Mouse (Mus musculus) spleen, postnatal 14 days (tissue): Measurements from ENCODE around the gene Bcl2l13.
"Not testable (repeated sequence)": the region's sequence is repeated elsewhere in the genome, so short reads cannot be mapped to it uniquely, and the experiment has no call there.

Experiments
- DNase-seq, 2 experiments: peaks; one replicate each; pipeline ENCODE4 v3.0.0; 2021 to 2022; ENCODE audit warnings: low spot score in 2 of 2

The Bcl2l13 gene

DNA sequence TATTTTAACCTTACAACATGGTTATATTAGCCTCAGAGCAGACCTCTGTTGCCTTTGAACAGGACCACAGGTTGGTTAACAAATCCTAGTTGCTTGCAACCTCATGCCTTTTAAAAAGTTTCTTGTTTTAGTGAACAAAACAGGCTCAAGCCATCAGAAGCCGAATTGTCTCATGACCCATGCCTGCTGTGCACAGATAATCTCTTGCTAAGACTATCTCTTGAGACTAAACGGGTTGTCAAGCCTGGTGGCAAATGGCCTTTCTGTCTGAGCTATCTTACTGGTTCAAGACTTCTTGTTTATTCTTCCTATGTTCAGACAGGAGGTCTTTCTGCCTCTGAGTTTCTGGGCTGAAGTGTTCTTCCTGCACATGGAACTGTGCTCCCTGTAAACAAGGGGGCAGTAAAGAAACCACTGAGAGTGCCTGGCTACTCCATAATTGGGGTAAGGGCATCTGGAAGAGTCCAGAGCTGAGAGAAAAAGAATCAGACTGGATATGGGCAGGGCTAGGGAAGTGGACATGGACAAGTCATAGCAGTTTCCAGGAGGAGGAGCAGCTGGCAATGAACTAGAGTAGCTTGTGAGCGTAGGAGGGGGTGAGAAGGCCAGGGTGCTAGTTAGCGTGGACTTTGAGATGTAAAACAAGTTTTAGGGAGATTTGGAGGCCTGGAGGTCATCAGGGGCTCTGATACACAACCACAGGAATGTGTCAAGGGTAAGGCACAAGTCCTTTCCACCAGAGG is 5.0 kb upstream of the Bcl2l13 start:
- DNase-seq = no peak

DNA sequence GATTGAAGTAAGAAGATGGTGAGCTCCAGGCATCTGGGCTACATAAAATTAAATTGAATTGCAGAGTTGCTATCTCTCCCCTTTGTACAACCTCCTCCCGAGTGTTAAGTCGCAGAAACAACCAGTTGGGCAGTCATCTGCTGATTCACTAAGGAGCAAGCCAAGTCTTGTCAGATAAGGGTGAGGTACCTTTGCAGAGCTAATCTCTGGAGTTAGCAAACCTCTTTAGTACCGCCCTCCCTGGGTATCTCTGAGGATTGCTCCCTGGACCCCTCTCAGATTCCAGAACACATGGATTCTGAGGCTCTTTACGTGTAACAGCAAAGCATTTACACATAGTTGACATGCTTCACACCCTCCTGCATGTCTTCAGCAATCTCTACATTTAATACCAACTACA is 3.9 kb upstream of the Bcl2l13 start:
- no peak for DNase-seq

DNA sequence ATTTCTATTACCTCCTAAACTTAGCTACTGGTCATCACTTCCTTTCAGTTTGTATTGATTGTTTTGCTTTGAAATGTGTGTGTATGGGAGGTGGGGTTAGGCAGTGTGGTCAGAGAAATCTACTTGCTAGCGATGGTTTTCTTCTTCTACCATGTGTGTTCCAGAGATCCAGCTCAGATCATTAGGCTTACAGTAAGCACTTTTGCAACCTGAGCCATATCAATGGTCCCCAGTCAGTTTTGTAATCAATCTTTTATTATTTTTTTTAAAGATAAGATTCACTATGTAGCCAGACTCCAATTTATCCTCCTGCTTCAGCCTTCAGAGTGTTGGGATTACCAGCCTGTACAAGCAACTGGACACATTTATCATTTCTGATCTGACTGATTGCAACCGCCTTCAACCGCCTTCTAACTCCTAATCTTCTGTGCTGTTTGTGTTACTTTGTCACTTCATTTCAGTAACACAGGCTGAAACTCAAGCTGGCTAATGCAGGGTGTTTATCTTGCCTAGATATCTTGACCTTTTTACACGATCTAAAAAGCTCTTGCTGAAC is 1.2 kb upstream of the Bcl2l13 start:
- DNase-seq = no peak

DNA sequence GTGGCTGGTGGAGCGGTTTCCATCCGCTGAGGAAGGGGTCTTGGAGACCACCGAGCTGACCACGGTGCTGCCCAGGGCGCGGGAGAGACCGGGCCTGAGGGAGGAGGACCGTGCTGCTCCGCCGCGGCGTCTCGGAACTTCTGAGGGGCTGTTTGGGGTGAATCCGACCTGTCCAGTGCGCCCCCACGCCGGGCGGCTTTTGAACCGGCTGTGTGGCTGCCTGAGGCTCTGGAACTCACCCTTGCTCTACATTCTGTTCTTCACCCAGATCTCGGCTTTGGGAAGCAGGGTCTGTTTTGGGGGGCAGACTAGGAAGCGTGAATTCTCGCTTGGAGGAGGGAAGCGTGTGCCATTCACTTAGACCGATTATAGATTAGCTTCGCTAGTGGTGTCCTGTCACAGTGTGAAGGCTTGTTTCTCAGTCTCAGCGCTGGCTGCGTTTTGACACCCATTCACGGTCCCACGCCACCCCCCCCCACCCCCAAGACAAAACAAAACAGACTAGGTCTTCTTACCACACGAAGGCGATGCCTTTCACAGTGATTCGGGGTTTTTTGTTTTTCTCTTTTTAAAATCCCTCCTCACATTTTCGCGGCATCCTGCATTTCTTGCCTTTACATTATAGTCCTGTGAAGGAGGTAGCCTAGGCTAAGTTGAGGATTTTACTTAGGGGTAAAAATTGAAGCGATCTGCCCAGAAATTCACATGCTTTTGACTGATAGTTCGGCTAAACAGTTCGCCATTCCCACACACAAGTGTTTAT is 558 bp downstream of the Bcl2l13 start:
- peak in 1 of 2 experiments; percentile 33 for DNase-seq

DNA sequence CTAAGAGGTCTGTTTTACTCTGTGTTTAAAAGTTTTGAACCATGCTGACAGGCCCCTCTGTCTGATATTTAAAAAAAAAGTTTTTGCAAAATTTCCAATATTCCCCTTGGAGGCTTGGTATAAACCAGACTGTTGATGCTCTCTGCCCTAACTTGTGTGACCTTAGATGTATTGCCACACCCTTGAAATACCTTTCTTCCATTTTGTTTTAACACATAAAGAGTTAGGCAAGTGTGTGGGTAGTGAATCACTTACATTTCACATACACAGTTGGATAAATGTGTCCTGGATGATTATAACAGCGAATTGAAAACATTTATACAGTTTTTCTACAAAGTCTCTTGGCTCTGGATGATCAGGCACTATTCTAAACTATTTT is 1.1 kb downstream of the Bcl2l13 start:
- DNase-seq = no peak

DNA sequence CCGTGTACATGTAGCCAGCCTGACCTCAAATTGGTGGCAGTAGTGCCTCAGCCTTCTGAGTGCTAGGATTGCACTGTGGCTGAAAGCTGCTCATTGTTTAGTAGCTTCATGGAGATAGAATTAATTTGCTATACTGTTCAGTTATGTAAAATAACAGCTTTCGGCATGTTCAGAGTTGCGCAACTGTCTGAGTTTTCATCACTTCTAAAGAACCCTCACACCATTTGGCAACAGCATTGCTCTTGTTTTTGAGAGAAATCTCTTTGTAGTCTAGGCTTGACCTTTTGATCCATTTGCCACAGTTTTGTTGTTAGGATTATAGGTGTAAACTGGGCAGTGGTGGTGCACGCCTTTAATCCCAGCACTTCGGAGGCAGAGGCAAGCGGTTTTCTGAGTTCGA is 4.2 kb downstream of the Bcl2l13 start:
- no peak for DNase-seq

DNA sequence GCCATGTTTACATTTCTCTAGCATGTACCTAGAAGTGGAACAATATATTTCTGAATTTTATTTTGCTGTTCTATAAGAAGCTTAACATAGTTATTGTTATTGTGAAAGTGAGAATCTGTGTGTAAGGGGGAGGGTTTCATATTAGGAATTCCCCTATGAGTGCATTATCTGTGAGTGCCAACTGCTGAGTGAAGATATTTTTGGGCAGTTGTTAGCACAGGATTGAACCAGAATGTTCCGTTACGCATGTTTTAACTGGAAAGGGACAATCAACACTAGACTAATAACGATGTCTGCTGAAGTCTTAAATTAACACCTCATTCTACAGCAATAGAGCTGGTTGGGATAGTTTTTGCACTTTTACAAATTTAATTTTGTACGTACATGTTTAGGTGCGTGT is 5.7 kb downstream of the Bcl2l13 start:
- no peak for DNase-seq

DNA sequence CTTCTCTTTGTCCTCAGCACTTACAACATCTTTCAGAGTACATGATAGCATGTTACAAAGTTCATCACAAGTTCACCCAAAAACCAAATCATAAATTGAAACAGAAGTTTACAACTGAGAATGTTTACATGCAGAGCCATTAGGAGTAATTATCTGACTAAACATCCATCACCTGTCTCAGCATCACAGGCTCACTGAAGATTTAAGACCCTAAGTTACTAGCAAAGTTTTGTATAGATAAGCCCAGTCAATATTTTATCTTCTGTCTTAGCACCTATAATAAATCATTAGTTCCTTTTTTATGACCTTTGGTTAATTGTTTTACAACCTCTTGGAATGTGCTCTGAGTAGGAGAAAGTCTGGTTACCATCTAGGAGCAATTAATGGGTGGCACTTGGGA is 14.7 kb downstream of the Bcl2l13 start:
- not testable (repeated sequence) for DNase-seq

DNA sequence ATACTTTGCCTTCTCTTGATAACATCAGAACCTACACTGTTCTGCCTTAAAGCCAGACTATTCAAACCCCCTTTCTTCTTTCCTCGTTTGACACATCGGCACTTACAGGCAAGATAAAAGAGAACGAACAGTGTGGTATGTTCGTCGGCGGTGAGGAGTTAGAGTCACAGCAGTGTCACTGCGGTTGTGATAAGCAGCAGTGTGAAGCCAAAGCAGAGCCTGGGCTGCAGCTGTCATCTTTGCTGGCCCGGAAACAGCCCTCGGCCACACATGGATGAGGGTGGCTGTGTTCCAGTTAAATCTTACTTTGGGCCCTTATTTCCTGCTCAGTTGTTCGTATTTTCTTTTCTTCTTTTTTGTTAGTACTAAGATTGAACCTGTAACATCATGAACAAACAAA is 18.4 kb downstream of the Bcl2l13 start:
- no peak for DNase-seq

DNA sequence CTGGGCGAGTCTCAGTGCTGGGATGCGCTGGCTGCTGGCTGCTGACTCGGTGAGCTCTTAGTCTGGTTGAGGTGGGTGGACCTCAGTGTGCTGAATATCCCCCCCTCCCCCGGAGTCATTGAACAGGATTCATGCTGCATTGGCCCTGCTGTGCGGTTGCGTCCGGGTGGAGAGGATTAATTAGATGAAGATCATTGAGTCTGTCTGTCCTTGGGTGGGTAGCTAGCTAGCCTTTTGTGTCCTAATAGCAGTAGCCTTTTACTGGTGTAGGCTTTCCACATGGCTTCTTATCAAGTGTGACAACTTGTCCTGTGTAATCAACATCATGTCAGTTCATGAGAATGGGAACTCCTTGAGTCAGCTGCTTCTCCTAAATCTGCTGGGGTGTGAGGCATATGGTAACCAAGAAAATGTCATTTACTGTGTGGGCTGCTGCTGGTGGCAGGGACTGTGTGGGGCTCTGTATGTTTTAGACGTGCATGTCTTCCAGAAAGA is 22.3 kb downstream of the Bcl2l13 start:
- no peak for DNase-seq

DNA sequence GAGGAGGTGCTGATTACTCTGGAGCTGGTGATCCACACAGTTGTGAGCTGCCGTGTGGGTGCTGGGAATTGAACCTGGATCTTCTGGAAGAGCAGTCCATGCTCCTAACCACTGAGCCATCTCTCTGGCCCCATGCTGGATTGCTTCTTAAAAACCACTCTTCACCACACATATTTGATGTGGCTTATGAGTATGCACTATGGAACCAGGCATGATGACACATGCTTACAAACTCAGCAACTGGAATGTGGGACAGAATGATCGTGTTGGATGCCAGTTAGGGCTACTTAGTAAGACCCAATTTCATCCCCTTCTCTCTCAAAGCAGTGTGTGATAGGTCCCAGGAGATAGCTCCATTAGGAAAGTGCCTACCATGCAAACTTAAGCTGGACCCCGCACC is 24.1 kb downstream of the Bcl2l13 start:
- no peak for DNase-seq

DNA sequence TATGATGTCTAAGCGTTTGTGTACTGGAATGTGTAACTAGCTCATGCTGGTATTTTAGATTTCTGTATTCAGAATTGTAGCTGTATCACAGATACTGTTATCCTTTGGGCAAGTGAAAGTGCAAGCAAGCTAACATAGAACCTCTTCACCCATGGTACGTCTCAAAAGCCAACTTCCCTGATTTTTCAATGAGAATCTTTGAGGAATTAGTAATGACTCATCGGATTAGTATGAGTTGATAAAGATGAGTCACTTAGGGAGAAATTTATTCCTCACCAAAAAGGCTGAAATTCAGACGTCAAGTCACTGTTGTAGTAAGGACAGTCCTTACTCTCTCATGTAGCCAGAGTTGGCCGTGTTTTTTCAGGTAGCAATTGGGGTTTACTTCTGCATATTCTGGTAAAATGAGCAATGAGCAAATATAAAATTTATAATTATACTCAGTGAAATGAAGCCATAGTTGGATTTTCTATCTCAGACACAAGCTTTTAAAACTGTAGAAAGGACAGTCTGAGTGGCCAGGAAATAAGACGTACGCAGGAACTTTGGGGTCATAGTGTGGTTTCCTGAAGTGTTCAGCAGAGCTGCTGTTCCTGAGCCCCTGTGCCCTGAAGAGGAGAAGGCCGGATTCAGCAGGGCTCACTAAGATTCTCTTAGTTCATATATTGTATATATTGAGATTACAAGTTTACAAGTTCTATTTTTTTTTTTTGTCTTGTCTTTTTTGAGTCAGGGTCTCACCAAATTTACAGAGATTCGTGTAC is 30.2 kb downstream of the Bcl2l13 start:
- DNase-seq = no peak

DNA sequence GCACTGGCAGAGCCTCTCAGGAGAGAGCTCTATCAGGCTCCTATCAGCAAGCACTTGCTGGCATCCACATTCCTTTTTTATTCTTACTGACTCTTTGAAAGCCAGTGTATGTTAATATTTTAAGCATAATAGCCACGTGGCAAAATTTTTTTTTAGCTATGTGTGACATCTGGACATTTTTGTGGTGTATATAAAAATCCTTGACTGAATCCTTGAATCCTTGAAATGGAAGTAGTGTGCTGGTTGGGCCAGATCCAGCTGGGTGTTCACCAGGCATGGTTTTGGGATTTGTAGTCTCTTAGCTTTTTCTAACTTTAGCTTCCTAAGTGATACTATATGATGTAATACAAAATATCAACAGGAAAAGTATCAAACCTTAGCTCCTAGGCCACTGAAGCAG is 32.8 kb downstream of the Bcl2l13 start:
- DNase-seq = no peak

DNA sequence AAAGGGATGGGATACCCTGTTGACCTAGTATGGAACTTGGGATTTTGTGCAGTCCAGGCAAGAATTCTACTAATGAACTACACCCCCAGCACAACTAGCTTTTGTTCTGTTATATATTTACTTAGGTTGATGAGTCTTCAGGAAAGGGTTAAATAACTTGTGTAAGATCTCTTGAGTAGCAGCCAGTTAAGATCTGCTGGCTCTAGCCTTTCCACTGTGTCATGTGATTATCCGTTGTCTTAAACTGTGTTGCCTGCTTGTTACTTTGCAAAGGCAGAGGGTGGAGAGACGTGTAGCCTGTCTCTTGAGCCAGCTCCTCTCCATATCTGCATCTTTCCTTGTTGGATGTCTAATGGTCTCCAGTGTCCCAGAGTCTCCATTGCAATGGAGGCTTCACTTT is 35.3 kb downstream of the Bcl2l13 start:
- no peak for DNase-seq

DNA sequence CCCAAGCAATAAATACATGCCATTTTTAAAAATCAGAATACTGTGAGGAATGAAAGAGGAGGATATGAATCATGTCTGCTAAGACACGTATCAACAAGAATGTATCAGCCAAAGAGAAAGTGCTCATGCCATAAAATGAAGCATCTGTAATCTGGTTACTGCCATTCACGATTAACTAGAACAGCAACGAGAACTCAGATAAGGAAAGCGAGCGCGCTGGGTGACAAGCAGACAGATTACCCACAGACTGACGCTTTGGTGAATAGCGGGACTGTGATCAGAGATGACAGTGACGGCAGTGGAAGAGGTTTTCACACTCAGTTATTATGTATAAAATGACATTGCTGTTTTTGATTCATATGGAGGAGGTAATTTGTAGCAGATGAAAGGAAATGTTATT is 37.9 kb downstream of the Bcl2l13 start:
- DNase-seq = no peak

DNA sequence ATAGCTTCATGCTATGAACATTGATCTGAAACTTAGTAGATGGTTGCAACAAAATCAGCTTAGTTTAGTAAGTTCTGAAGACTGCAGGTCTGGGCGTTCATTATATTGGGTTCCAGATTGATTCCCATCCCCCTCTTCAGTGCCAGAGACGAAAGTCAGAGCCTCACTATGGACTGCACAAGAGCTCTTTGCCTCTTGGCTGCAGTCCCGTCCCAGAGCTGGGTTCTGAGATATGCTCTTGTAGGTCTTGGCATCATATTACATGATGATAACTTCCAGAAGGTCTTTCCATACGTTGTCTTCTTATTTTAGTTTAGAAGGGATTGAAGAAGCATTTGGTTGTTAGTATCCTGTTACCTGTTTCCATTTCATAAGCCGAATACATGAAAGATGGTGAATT is 43.0 kb downstream of the Bcl2l13 start:
- no peak for DNase-seq

DNA sequence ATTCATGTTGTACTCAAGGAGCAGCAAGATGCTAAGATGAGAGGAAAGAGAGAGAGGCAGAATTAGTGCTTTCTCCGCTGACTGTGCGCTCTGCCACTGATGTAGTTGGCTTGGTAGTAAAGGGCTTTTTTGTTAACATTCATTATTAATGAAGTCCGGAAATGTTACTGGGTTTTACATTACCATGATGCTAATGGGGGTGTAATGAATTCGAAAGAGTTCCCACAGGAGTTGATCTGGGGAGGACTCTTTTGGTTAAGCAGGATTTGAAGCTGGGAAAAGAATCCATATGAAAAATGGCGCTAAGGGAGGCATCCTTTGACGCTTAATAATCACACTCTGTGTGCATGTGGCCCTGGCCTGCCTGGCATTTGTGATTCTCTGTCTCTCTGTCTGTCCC is 48.4 kb downstream of the Bcl2l13 start:
- DNase-seq = no peak

DNA sequence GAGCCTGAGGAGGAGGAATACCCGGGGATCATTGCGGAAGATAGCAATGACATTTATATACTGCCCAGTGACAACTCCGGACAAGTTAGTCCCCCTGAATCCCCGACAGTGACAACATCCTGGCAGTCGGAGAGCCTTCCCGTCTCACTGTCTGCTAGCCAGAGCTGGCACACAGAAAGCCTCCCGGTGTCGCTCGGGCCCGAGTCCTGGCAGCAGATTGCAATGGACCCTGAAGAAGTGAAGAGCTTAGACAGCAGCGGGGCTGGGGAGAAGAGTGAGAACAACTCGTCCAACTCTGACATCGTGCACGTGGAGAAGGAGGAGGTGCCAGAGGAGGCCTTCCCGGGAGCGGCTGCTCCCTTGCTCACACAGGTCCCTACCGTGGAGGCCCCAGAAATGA is 50.7 kb downstream of the Bcl2l13 start:
- no peak for DNase-seq

DNA sequence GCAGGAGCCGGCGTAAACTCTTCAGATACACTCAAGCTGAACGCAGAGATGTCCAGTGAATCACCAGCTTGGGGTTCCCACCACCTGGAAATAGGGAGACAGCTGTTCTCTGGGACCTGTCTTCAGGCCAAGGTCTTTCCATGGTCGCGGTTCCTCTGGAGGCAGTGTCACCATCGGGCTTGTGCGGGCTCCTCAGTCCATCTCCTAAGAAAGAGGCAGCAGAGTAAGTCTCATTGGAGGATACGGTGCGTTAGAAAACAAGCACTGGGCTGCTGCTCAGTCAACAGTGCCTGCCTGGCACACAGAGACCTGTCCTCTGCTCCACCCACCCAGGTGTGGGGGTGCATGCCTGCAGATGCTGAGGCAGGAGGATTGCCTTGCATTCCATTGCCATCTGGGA is 58.1 kb downstream of the Bcl2l13 start:
- DNase-seq = no peak

DNA sequence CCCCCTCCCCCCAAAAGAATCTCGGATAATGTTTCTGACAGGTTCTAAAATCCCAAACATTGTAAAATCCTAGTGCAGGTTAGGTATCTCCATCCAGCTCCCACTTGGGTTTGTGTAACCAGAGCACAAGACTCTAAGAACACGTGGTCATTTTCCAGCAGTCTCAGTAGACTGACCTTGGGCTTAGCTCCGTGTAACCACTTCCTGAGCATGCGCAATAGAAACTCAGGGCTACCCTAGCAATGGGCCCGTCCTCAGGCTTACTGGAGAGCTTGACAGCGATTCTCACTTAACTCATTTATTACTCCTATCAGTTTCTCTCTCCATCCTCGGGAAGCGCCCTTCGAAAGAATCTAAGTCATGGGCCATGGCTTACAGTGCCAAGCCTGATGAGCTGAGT is 58.5 kb downstream of the Bcl2l13 start:
- DNase-seq = no peak

DNA sequence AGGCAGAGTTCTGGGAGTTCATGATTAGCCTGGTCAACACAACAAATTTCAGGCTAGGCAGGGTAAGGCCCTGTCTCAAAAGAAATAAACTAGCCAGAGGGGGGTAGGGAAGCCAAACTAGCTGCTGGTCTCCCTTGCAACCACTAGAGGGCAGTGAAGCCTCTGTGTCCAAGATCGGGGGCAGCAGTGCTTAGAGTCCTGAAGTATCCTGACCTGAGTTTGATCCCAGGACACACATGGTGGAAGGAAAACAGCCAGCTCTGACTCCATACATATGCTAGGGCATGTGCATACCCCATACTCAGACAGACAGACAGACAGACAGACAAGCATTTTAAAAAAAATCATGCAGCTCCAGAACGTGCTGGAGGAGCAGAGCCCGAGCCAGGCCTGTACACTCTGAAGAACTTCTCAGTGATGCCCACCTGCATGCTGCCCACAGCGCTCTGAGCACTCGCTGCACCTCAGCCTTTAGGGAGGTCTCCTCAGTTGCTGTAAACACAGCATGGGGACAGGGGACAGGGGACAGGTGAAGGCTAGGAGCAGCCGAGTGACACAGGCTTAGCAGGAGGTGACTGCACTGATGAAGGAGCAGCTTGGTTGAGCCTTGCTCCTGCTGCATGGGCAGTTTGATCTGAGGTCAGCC is 62.3 kb downstream of the Bcl2l13 start:
- no peak for DNase-seq
